Mouse (Mus musculus): ENCODE data around the gene Aoah.

- TF ChIP-seq POLR2A (IDR thresholded peaks at IDR 0.05; ENCODE audit: insufficient read depth, low read length) (no peak), CTCF (IDR thresholded peaks at IDR 0.05; ENCODE audit: low read depth, low read length) (no peak)
Observed at GRCm38 (mm10) chr13:20981234-20982230, 187.6 kb downstream of the Aoah start.

Measured in ES-Bruce4 (cell line).